Mouse (Mus musculus) heart, postnatal 0 days (tissue): ENCODE data around the gene Tnnt3. TPM values are rescaled to one million over a fixed set of nuclear protein-coding genes. Genes with fewer than 3 reads are reported as not detected.

Experiments
- ATAC-seq: fragments of 200-750 bp; cut with Nextera tagmentation; 2 replicates; pipeline ENCODE4 v1.8.0; 2017; ENCODE audit warnings: low read depth, moderate number of reproducible peaks, moderate library complexity; ENCODE audit not compliant: insufficient read depth
- DNase-seq: peaks from one replicate; pipeline ENCODE4 v3.0.0-alpha.2; 2016; ENCODE audit warnings: low spot score
- H3K27ac ChIP-seq: fragments of 300-500 bp; sonication (generic); 2 replicates; pipeline ENCODE4 v1.5.1; 2014; ENCODE audit warnings: low read depth, mild to moderate bottlenecking
- H3K27me3 ChIP-seq: fragments of 300-500 bp; sonication (generic); 2 replicates; pipeline ENCODE4 v1.6.1; 2014; ENCODE audit warnings: low read length, mixed read lengths; ENCODE audit not compliant: control insufficient read depth, insufficient read depth
- H3K36me3 ChIP-seq: fragments of 300-500 bp; sonication (generic); replicated peaks from 2 replicates; pipeline ENCODE4 v1.6.1; 2014; ENCODE audit warnings: low read length, mixed read lengths; ENCODE audit not compliant: control insufficient read depth, insufficient read depth
- H3K4me1 ChIP-seq: fragments of 300-500 bp; sonication (generic); 2 replicates; pipeline ENCODE4 v1.6.1; 2014; ENCODE audit warnings: antibody characterized with exemption; ENCODE audit not compliant: control insufficient read depth, insufficient read depth
- H3K4me2 ChIP-seq: fragments of 300-500 bp; sonication (generic); 2 replicates; pipeline ENCODE4 v1.6.1; 2014; ENCODE audit warnings: low read depth, mild to moderate bottlenecking, low read length, moderate library complexity
- H3K4me3 ChIP-seq: fragments of 300-500 bp; sonication (generic); 2 replicates; pipeline ENCODE4 v1.5.1; 2014; ENCODE audit warnings: low read depth, low read length
- H3K9ac ChIP-seq: fragments of 300-500 bp; sonication (generic); replicated peaks from 2 replicates; pipeline ENCODE4 v1.6.1; 2014; ENCODE audit warnings: low read depth, low read length, mixed read lengths
- H3K9me3 ChIP-seq: fragments of 300-500 bp; sonication (generic); replicated peaks from 2 replicates; pipeline ENCODE4 v1.6.1; 2016; ENCODE audit warnings: low read length; ENCODE audit not compliant: control insufficient read depth
- CTCF ChIP-seq: IDR thresholded peaks from 2 replicates; pipeline ENCODE4 v1.5.1; 2016; ENCODE audit warnings: antibody characterized with exemption, control low read depth, low read depth
- EP300 ChIP-seq: IDR thresholded peaks from 2 replicates; pipeline ENCODE4 v1.6.1; 2016; ENCODE audit warnings: antibody characterized with exemption, low read depth
- WGBS: fragments of 180-500 bp; shearing (Covaris S2); extraction: QIAGEN DNeasy Blood & Tissue Kit; methylation state at CpG from one replicate; pipeline ENCODE4 v1.1.7; 2014; 5-methylcytosine and 5-hydroxymethylcytosine counted together
- polyA plus RNA-seq: library from polyadenylated mRNA; unstranded; fragments of >200 nt; fragmentation: Nextera tagmentation; extraction: Ambion mirVana; gene quantifications from 2 replicates; pipeline ENCODE4 v1.2.1, GENCODE M21; 2015
- total RNA-seq: library from RNA; depleted of rRNA; stranded (reverse); fragments of >200 nt; gene quantifications from 2 replicates; pipeline ENCODE4 v1.2.3, GENCODE M21; 2014; ENCODE audit warnings: low replicate concordance

Tnnt3 gene
- total and polyA plus RNA-seq, 2 experiments from 2014 or later = 0.73 to 2.5 TPM

DNA sequence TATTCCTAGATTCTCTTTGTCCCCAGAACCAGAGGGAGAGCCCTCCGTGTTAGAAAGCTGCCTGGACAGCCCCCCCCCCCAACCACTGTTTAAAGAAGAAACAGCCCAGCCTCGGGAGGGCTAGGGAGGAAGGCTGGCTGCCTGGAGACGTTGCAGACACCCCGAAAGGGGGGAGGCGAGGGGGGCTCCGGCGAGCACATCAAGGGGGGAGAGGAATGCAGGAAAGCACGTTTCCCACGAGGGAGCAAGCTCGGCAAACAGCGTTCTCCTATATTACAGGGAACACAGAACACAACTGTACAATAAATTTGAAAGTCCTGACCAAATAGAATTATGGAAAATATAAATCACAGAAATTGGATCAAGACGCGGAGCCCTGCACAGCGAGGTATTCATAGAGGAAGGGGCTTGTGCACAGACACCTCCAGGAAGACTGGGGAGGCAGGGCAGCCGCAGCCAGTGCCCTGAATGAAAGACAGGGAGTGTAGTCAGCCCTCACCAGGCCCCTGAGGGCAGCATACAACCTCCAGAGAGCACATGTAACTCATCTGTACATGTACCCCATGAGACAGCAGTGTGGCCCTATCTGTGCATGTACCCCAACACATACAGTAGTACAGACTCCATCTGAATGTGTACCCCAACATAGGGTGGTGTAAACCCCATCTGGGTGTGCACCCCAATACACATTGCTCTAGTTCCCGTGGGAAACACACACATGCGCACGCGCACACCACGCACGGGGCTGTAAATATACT lies 17.8 kb downstream of the Tnnt3 start:
- H3K4me3 ChIP-seq = no peak overlapping the region
- 0 out of 2 replicates have a peak overlapping the region, but pooled peaks have one; percentile 28 for H3K9ac ChIP-seq
- peak overlapping the region; percentile 17; the same call in 1 of the 2 replicates for H3K4me2 ChIP-seq
- H3K36me3 ChIP-seq = no peaks in the 10 kb centered on the region
- TF ChIP-seq EP300 (no peak), CTCF (no peak)
- no peak for DNase-seq
- H3K9me3 ChIP-seq = no peaks in the 10 kb centered on the region
- peaks cover 15% of the 10 kb centered on the region for H3K4me1 ChIP-seq
- H3K27me3 ChIP-seq = no peaks in the 10 kb centered on the region
- 39% methylated on average over 21 of the region's 21 CpGs for WGBS
- 0 out of 2 replicates have a peak overlapping the region, but pooled peaks have one; percentile 6 for H3K27ac ChIP-seq
- ATAC-seq = 0 out of 2 replicates have a peak, but pooled peaks have one; percentile 35

DNA sequence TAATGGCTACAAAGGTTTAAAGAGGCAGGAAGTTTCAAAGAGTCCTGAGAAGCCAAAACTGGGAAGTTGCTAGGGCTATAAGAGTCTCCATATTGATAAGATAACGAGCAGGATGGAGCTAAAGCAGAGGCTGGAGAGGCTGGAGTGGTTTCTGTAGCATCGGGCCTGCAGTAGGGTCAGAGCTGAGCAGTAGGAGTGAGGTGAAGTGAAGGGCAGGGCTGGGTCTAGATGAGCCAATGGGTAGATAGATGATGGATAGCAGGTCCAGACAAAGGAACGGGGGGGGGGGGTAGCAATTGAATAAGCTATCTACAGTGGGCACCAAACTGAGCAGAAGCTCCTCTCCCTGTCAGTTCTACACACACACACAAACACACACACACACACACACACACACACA lies 18.9 kb downstream of the Tnnt3 start:
- ATAC-seq (no peak), DNase-seq (no peak)
- no peaks in the 10 kb centered on the region for H3K36me3 ChIP-seq
- no peak overlapping the region for H3K9ac ChIP-seq
- no peak overlapping the region for H3K4me3 ChIP-seq
- H3K27me3 ChIP-seq = no peaks in the 10 kb centered on the region
- WGBS = 21% methylated on average over 3 of the region's 3 CpGs
- no peak overlapping the region for H3K4me2 ChIP-seq
- peaks cover 15% of the 10 kb centered on the region for H3K4me1 ChIP-seq
- TF ChIP-seq CTCF (no peak), EP300 (no peak)
- no peak overlapping the region for H3K27ac ChIP-seq
- H3K9me3 ChIP-seq = no peaks in the 10 kb centered on the region

GRCm38 (mm10) chr7:142520331-142520730 lies 21.7 kb downstream of the Tnnt3 start:
- no peak overlapping the region for H3K27ac ChIP-seq
- H3K27me3 ChIP-seq = no peaks in the 10 kb centered on the region
- H3K4me3 ChIP-seq = no peak overlapping the region
- no peak overlapping the region for H3K4me2 ChIP-seq
- H3K4me1 ChIP-seq = peaks cover 25% of the 10 kb centered on the region
- DNase-seq = no peak
- TF ChIP-seq CTCF (no peak), EP300 (no peak)
- WGBS = 89% methylated on average over 4 of the region's 4 CpGs
- no peak for ATAC-seq
- H3K9me3 ChIP-seq = no peaks in the 10 kb centered on the region
- no peak overlapping the region for H3K9ac ChIP-seq
- no peaks in the 10 kb centered on the region for H3K36me3 ChIP-seq

DNA sequence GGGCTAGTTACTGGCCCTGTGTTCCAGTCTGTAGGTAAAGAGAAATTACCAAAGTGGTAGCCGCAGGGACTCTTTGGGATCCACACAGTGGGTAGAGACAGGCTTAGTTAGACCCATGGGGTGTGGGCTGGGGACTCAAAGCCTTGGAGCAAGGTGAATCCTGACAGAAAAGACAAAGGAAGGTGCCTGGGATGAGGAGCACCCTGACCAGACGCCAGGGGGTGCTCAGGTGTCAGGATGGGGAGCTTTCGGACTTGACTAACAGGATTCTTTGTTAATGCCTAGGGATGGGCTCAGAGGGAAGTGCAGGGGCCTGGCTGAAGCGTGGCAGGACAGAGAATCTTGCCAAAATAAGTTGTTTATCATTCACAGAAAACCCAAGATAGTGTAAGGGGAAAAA lies 23.7 kb downstream of the Tnnt3 start:
- no peak overlapping the region for H3K4me2 ChIP-seq
- H3K27me3 ChIP-seq = no peaks in the 10 kb centered on the region
- no peaks in the 10 kb centered on the region for H3K9me3 ChIP-seq
- no peak overlapping the region for H3K9ac ChIP-seq
- no peak for TF ChIP-seq EP300
- peak; percentile 65 for TF ChIP-seq CTCF
- 46% methylated on average over 4 of the region's 4 CpGs for WGBS
- H3K4me1 ChIP-seq = peaks cover 10% of the 10 kb centered on the region
- peak overlapping the region; percentile 85 for H3K27ac ChIP-seq
- no peaks in the 10 kb centered on the region for H3K36me3 ChIP-seq
- no peak overlapping the region for H3K4me3 ChIP-seq
- ATAC-seq (peak; percentile 34; the same call in 1 of the 2 replicates), DNase-seq (peak; percentile 31)

DNA sequence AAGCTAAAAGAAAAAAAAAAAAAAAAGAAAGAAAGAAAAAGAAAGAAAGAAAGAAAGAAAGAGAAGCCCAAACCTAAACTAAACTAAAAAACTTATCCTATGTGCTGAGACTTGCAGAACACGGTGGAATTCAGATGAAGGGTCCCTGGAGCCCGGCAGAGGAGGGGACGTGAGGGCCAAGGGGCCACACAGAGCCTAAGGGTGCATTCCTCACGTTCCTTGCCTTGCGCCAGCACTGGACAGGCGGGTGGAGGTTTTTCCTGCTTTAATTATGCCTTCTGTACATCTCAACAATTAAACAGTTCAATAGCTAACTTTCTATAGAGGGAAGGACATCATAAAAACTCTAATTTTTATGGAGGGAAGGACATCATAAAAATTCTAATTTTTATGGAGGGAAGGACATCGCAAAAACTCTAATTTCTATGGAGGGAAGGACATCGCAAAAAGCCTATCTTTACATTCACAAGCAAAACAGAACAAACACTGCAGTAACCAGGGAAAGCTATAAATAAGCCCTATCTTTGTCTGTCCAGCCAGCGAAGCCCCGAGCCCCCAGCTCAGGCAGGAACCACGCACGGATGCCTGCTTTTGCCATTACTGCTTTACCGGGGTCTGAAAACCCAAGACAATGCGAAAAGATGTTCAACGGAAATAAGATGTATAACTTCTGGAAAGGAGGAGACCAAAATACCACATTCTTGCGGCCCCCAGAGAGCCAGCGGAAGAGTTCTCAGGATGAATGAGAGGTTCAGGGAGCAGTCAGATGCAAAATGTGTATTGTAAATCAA lies 24.8 kb downstream of the Tnnt3 start:
- ATAC-seq (no peak), DNase-seq (peak; percentile 32)
- Histone ChIP-seq H3K9ac (no peak overlapping the region), H3K4me1 (peaks cover 10% of the 10 kb centered on the region), H3K9me3 (no peaks in the 10 kb centered on the region), H3K27me3 (no peaks in the 10 kb centered on the region), H3K4me2 (peak overlapping the region; percentile 37; the same call in 1 of the 2 replicates), H3K27ac (peak overlapping the region; percentile 85), H3K4me3 (no peak overlapping the region), H3K36me3 (no peaks in the 10 kb centered on the region)
- TF ChIP-seq CTCF = no peak
- no peak; the same call in 1 of the 2 replicates for TF ChIP-seq EP300
- 14% methylated on average over 17 of the region's 17 CpGs for WGBS
